14 mouse cellular contexts compared by ENCODE assay signal in genomic region chr5:149983621-149984020, GRCm38 (mm10). TPM values are rescaled to one million over a fixed set of nuclear protein-coding genes. Genes with fewer than 3 reads are reported as not detected.
DNase-seq lines count a peak whose midpoint lies in the region; ATAC-seq and TF ChIP-seq lines count a peak whose summit lies in the region.
"Had no signal": no experiment of that assay in that cellular context is flagged by ENCODE, and none has a peak within 500 bp of the region (broad histone marks: within the 10 kb centered on the region; RNA-seq: fewer than 3 reads in every experiment).

No protein-coding gene starts in this region.

- no peaks in the 10 kb centered on the region for H3K9me3 ChIP-seq in kidney, embryonic 14.5 days (ENCODE audit: control insufficient read depth, low read length)
- no peaks in the 10 kb centered on the region for H3K9me3 ChIP-seq in kidney, embryonic 16.5 days (ENCODE audit: low read length)
- H3K9me3 ChIP-seq in midbrain, postnatal 0 days (ENCODE audit: low read length), result no peaks in the 10 kb centered on the region
- no peaks in the 10 kb centered on the region for H3K9me3 ChIP-seq in midbrain, embryonic 10.5 days (replicated peaks)
- H3K9me3 ChIP-seq: hindbrain, embryonic 15.5 days; liver, embryonic 13.5 days; midbrain, embryonic 12.5 days had no signal

- H3K4me3 ChIP-seq in kidney, embryonic 14.5 days (ENCODE audit: low read length), result no peak overlapping the region
- H3K4me3 ChIP-seq in kidney, embryonic 16.5 days (ENCODE audit: low read length), result no peak overlapping the region
- no peak overlapping the region for H3K4me3 ChIP-seq in midbrain, postnatal 0 days (ENCODE audit: low read depth, low read length)
- H3K4me3 ChIP-seq in midbrain, embryonic 10.5 days, result no peak overlapping the region
- H3K4me3 ChIP-seq: hindbrain, embryonic 15.5 days; liver, embryonic 13.5 days; midbrain, embryonic 12.5 days had no signal

- no peaks in the 10 kb centered on the region for H3K27me3 ChIP-seq in kidney, embryonic 14.5 days (ENCODE audit: control insufficient read depth, insufficient read depth, low read length)
- no peaks in the 10 kb centered on the region for H3K27me3 ChIP-seq in kidney, embryonic 16.5 days (ENCODE audit: insufficient read depth, low read length)
- H3K27me3 ChIP-seq in midbrain, postnatal 0 days (ENCODE audit: insufficient read depth, low read length), result no peaks in the 10 kb centered on the region
- no peaks in the 10 kb centered on the region for H3K27me3 ChIP-seq in midbrain, embryonic 10.5 days (ENCODE audit: low read depth, poor library complexity, severe bottlenecking)
- H3K27me3 ChIP-seq: hindbrain, embryonic 15.5 days; liver, embryonic 13.5 days; midbrain, embryonic 12.5 days had no signal

- H3K27ac ChIP-seq in kidney, embryonic 14.5 days (ENCODE audit: low read depth, low read length), result no peak overlapping the region
- H3K27ac ChIP-seq in kidney, embryonic 16.5 days (ENCODE audit: low read length), result no peak overlapping the region
- no peak overlapping the region for H3K27ac ChIP-seq in midbrain, postnatal 0 days (ENCODE audit: low read depth, low read length)
- no peak overlapping the region for H3K27ac ChIP-seq in midbrain, embryonic 10.5 days (replicated peaks)
- H3K27ac ChIP-seq: hindbrain, embryonic 15.5 days; liver, embryonic 13.5 days; midbrain, embryonic 12.5 days had no signal

- peak; percentile 56 for TF ChIP-seq CTCF in midbrain, postnatal 0 days (IDR thresholded peaks at IDR 0.05)

- no peaks in the 10 kb centered on the region for H3K4me1 ChIP-seq in kidney, embryonic 14.5 days (ENCODE audit: control insufficient read depth, insufficient read depth, low read length)
- H3K4me1 ChIP-seq in kidney, embryonic 16.5 days (ENCODE audit: insufficient read depth, low read length), result no peaks in the 10 kb centered on the region
- H3K4me1 ChIP-seq in midbrain, postnatal 0 days (ENCODE audit: insufficient read depth, low read length), result no peaks in the 10 kb centered on the region
- H3K4me1 ChIP-seq in midbrain, embryonic 10.5 days, result no peaks in the 10 kb centered on the region
- H3K4me1 ChIP-seq: hindbrain, embryonic 15.5 days; liver, embryonic 13.5 days; midbrain, embryonic 12.5 days had no signal

- ATAC-seq in kidney, embryonic 14.5 days (ENCODE audit: low FRiP score, low TSS enrichment), result 0 out of 2 replicates have a peak, but pooled peaks have one; percentile 39
- ATAC-seq in kidney, embryonic 16.5 days (ENCODE audit: low FRiP score, low TSS enrichment), result no peak; the same call in 1 of the 2 replicates
- no peak for ATAC-seq in midbrain, postnatal 0 days (ENCODE audit: low FRiP score)

- no peaks in the 10 kb centered on the region for H3K36me3 ChIP-seq in kidney, embryonic 14.5 days (ENCODE audit: control insufficient read depth, insufficient read depth, low read length)
- H3K36me3 ChIP-seq in kidney, embryonic 16.5 days (ENCODE audit: insufficient read depth, low read length), result no peaks in the 10 kb centered on the region
- H3K36me3 ChIP-seq in midbrain, postnatal 0 days (ENCODE audit: insufficient read depth, low read length), result no peaks in the 10 kb centered on the region
- no peaks in the 10 kb centered on the region for H3K36me3 ChIP-seq in midbrain, embryonic 10.5 days
- H3K36me3 ChIP-seq: G1E; hindbrain, embryonic 15.5 days; liver, embryonic 13.5 days; midbrain, embryonic 12.5 days had no signal

- peak; percentile 12 to 32 for DNase-seq in cerebellum, postnatal 10 days
- DNase-seq in cerebellum, adult 9-10 months, result no peak
- DNase-seq in midbrain, postnatal 0 days (ENCODE audit: low spot score), result peak; percentile 23
- DNase-seq in midbrain, embryonic 10.5 days (ENCODE audit: low spot score), result no peak
- peak; percentile 39 to 55 for DNase-seq in kidney, postnatal 4 days
- DNase-seq in adipocyte (ENCODE audit: low spot score), result no peak
- DNase-seq: cerebellum, adult 9-11 months; liver, embryonic 13.5 days; thymus, adult 2 months had no signal

- 76% methylated on average over 4 of the region's 4 CpGs for WGBS in kidney, embryonic 14.5 days
- WGBS in kidney, embryonic 16.5 days, result 76% methylated on average over 4 of the region's 4 CpGs
- 84% methylated on average over 4 of the region's 4 CpGs for WGBS in midbrain, postnatal 0 days
- 94% methylated on average over 4 of the region's 4 CpGs for WGBS in midbrain, embryonic 10.5 days

- H3K4me2 ChIP-seq in kidney, embryonic 14.5 days (replicated peaks; ENCODE audit: low read depth, low read length), result no peak overlapping the region
- H3K4me2 ChIP-seq in kidney, embryonic 16.5 days (replicated peaks; ENCODE audit: low read depth, low read length), result no peak overlapping the region
- H3K4me2 ChIP-seq in midbrain, postnatal 0 days (ENCODE audit: low read depth, low read length, poor library complexity, severe bottlenecking), result no peak overlapping the region
- H3K4me2 ChIP-seq: hindbrain, embryonic 15.5 days; liver, embryonic 13.5 days; midbrain, embryonic 12.5 days had no signal

- H3K9ac ChIP-seq in kidney, embryonic 14.5 days (ENCODE audit: low read depth, low read length), result no peak overlapping the region
- no peak overlapping the region for H3K9ac ChIP-seq in kidney, embryonic 16.5 days (replicated peaks; ENCODE audit: low read length)
- H3K9ac ChIP-seq in midbrain, postnatal 0 days (replicated peaks; ENCODE audit: low read length, poor library complexity, severe bottlenecking), result no peak overlapping the region
- H3K9ac ChIP-seq: hindbrain, embryonic 15.5 days; liver, embryonic 13.5 days; midbrain, embryonic 12.5 days had no signal

RNA-seq across cellular contexts. Expression of gene Rxfp2, which starts 34.9 kb away (rescaled TPM):
- 6.0 and 7.9 TPM in 2 replicates for polyA plus RNA-seq in kidney, embryonic 14.5 days (2014; fragmentation: Nextera tagmentation; extraction: Ambion mirVana)
- polyA plus RNA-seq in kidney, embryonic 16.5 days (2015; fragmentation: Nextera tagmentation; extraction: Ambion mirVana), result 3.2 and 4.0 TPM in 2 replicates
- 0.38 and 1.5 TPM in 2 replicates for total RNA-seq in midbrain, postnatal 0 days (2014; rRNA removed)
- polyA plus RNA-seq in midbrain, postnatal 0 days (2015; fragmentation: Nextera tagmentation; extraction: Ambion mirVana), result 1.4 and 1.6 TPM in 2 replicates
- polyA plus RNA-seq in midbrain, embryonic 10.5 days (2016; fragmentation: Nextera tagmentation; extraction: Ambion mirVana), result 0.62 and 0.64 TPM in 2 replicates
- polyA plus RNA-seq: G1E had no signal

Comparison
In these comparisons a context has a peak if more than half of its experiments do, and no peak if none do; other contexts are left out.
1. DNase-seq: peak in cerebellum, postnatal 10 days (2 of 2), midbrain, postnatal 0 days (single experiment) and kidney, postnatal 4 days (2 of 2); none in cerebellum, adult 9-10 months (single experiment), midbrain, embryonic 10.5 days (single experiment) and adipocyte (single experiment).